Mouse (Mus musculus): Measurements from ENCODE around the gene Pde7b. TPM values are rescaled to one million over a fixed set of nuclear protein-coding genes. Genes with fewer than 3 reads are reported as not detected.

Gene Pde7b
- polyA plus RNA-seq, 1 experiment from 2014 or later: 2.3 TPM

DNA sequence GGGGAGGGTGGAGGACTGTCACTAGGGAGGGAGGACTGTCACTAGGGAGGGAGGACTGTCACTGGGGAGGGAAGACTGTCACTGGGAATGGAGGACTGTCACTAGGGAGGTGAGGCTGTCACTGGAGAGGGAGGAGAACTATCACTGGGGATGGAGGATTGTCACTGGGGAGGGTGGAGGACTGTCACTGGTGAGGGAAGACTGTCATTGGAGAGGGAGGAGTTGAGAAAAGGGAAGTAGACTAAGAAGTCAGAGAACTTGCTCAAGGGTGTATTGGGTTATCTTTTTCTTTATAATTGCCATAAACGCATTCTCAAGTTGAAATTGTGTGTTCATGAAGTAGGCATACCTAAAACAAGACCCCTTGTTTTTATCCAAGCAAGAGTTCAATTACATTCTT is 150.5 kb downstream of the Pde7b start:
- Histone ChIP-seq H3K4me2 (replicated peaks; ENCODE audit: low read depth) (no peak overlapping the region), H3K27me3 (ENCODE audit: control insufficient read depth, insufficient read depth, low read length) (no peaks in the 10 kb centered on the region)

DNA sequence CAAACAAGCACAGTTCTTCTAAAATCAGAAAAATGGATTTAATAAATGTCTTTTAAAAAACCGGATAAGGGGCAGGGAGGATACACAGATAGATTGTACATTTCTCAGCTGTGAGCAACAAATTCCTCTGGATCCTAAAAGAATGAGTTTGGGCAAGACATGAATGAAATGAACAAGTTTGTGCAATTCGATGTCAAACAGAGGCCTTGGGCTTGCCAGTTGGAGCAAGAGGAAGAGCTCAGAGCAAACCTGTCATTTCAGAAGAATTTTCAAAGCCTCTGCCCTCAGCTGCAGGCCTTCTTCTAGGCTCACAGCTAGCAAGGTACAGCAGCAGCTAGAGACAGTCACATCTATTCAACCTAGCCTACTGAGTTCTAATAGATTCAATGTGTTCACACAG is 153.4 kb downstream of the Pde7b start:
- Histone ChIP-seq H3K9ac (ENCODE audit: low read length) (no peak overlapping the region), H3K4me3 (ENCODE audit: low read depth, low read length) (no peak overlapping the region), H3K9me3 (ENCODE audit: control insufficient read depth, low read length) (no peaks in the 10 kb centered on the region), H3K4me2 (replicated peaks; ENCODE audit: low read depth) (no peak overlapping the region), H3K27me3 (ENCODE audit: control insufficient read depth, insufficient read depth, low read length) (no peaks in the 10 kb centered on the region), H3K4me1 (replicated peaks; ENCODE audit: control insufficient read depth, insufficient read depth) (no peaks in the 10 kb centered on the region), H3K27ac (replicated peaks) (no peak overlapping the region), H3K36me3 (ENCODE audit: control insufficient read depth, insufficient read depth, low read length) (no peaks in the 10 kb centered on the region)
- no peak for ATAC-seq (ENCODE audit: low FRiP score, low TSS enrichment)
- TF ChIP-seq EP300 (optimal IDR thresholded peaks at IDR 0.05) (no peak), CTCF (IDR thresholded peaks at IDR 0.05; ENCODE audit: low read depth) (no peak)
- no peak for DNase-seq (ENCODE audit: low spot score)
- WGBS: 53% methylated on average over 2 of the region's 2 CpGs

More for the DNA sequence above, 150.5 kb downstream of the Pde7b start:
- 87% methylated on average over 1 of the region's 1 CpGs for whole genome bisulfite sequencing
- H3K4me1 ChIP-seq (replicated peaks; ENCODE audit: control insufficient read depth, insufficient read depth): no peaks in the 10 kb centered on the region
- TF ChIP-seq EP300 (optimal IDR thresholded peaks at IDR 0.05): no peak
- TF ChIP-seq CTCF (IDR thresholded peaks at IDR 0.05; ENCODE audit: low read depth): no peak
- no peak overlapping the region for H3K27ac ChIP-seq (replicated peaks)
- H3K9me3 ChIP-seq (ENCODE audit: control insufficient read depth, low read length): no peaks in the 10 kb centered on the region
- ATAC-seq (ENCODE audit: low FRiP score, low TSS enrichment): no peak
- no peak overlapping the region for H3K4me3 ChIP-seq (ENCODE audit: low read depth, low read length)
- H3K36me3 ChIP-seq (ENCODE audit: control insufficient read depth, insufficient read depth, low read length): no peaks in the 10 kb centered on the region
- H3K9ac ChIP-seq (ENCODE audit: low read length): no peak overlapping the region
- no peak for DNase-seq (ENCODE audit: low spot score)

DNA sequence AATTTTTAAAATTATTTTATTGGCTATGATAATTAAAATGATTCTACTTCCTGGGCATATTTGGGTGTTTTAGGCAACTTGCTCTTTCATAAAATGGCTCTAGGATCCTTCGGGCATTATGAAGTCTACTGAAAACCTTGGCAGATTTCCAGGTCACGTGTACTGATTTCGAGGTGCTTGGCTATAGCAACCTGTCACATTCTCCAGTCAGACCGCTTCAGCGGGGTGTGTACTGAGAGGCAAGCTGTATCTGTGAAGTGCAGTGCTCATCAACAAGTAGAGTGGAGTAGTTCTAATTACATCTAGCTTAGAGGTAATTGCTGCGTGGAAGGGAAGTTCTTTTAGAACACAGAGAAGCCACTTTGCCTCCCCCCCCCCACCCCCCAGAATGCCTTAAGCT is 156.2 kb downstream of the Pde7b start:
- Histone ChIP-seq H3K4me3 (ENCODE audit: low read depth, low read length) (no peak overlapping the region), H3K4me1 (replicated peaks; ENCODE audit: control insufficient read depth, insufficient read depth) (no peaks in the 10 kb centered on the region), H3K27me3 (ENCODE audit: control insufficient read depth, insufficient read depth, low read length) (no peaks in the 10 kb centered on the region), H3K36me3 (ENCODE audit: control insufficient read depth, insufficient read depth, low read length) (no peaks in the 10 kb centered on the region), H3K4me2 (replicated peaks; ENCODE audit: low read depth) (no peak overlapping the region), H3K9me3 (ENCODE audit: control insufficient read depth, low read length) (no peaks in the 10 kb centered on the region), H3K27ac (replicated peaks) (no peak overlapping the region), H3K9ac (ENCODE audit: low read length) (no peak overlapping the region)
- TF ChIP-seq EP300 (optimal IDR thresholded peaks at IDR 0.05) (no peak), CTCF (IDR thresholded peaks at IDR 0.05; ENCODE audit: low read depth) (no peak)
- ATAC-seq (ENCODE audit: low FRiP score, low TSS enrichment) (no peak), DNase-seq (ENCODE audit: low spot score) (no peak)
- 54% methylated on average over 6 of the region's 6 CpGs for WGBS

DNA sequence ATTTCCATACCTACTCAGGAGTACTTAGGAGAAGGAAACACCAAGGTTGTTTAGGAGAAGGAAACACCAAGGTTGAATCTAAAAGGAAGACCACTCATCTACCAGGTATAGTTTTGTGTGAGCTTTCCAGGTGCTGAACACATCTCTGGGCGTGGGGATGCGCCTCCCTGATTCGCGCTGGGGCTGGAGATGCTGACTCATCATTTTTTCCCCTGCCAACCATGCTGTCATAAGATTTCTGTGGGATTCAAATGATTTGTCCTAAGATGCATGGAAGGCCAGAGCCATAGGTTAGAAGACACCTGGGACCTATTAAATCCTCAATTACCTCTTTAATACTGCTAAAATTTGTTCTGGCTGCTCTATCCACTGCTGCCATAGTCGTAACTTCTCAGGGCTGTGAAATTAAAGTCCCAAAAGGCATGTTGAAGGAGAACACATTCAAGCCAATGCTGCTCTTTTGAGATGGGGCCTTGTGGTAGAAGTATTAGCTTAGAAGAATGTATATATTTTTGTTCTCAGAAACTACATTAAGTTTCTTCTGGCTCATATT is 157.1 kb downstream of the Pde7b start:
- Histone ChIP-seq H3K36me3 (ENCODE audit: control insufficient read depth, insufficient read depth, low read length) (no peaks in the 10 kb centered on the region), H3K4me2 (replicated peaks; ENCODE audit: low read depth) (no peak overlapping the region), H3K9me3 (ENCODE audit: control insufficient read depth, low read length) (no peaks in the 10 kb centered on the region), H3K4me1 (replicated peaks; ENCODE audit: control insufficient read depth, insufficient read depth) (no peaks in the 10 kb centered on the region), H3K9ac (ENCODE audit: low read length) (no peak overlapping the region), H3K4me3 (ENCODE audit: low read depth, low read length) (no peak overlapping the region), H3K27ac (replicated peaks) (no peak overlapping the region), H3K27me3 (ENCODE audit: control insufficient read depth, insufficient read depth, low read length) (no peaks in the 10 kb centered on the region)
- TF ChIP-seq CTCF (IDR thresholded peaks at IDR 0.05; ENCODE audit: low read depth) (no peak), EP300 (optimal IDR thresholded peaks at IDR 0.05) (no peak)
- WGBS: 91% methylated on average over 5 of the region's 5 CpGs
- DNase-seq (ENCODE audit: low spot score): no peak
- no peak for ATAC-seq (ENCODE audit: low FRiP score, low TSS enrichment)

DNA sequence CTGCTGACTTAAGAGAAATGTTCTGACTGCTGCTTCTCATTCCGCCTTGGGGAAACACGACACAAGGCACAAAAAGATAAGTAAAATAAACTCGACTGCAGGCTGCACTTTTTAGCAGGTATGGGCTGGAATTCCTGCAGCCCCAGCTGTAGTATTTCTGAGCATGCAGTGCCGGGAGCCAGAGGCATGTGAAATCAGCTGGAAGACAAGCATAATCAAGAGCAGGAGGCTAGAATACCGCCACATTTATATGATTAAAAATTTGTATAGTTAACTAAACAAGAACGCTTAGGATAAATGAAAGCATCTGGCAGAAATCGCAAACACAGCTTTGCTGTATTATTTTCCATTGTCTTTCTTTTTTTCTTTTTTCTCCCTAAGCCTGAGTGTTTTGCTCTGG is 168.4 kb downstream of the Pde7b start:
- 26% methylated on average over 7 of the region's 7 CpGs for WGBS
- no peak overlapping the region for H3K9ac ChIP-seq (ENCODE audit: low read length)
- DNase-seq (ENCODE audit: low spot score): no peak

DNA sequence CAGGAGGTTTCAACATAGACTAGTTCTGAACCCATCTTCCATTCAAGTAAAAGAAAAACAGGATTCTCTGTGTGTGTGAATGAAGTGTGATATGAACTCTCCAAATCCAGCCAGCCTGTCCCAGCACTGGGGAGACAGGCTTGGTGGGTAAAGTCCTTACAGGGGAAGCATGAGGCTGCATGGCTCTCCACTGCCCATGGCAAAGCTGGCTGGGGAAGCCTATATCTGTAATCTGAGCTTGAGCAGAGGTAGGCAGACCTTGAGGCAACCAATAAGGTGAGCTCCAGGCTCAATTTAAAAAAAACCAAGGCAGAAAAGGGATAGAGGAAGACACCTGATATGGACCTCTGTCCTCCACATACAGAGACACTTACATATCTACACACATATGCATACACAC is 173.5 kb downstream of the Pde7b start:
- Histone ChIP-seq H3K27me3 (ENCODE audit: control insufficient read depth, insufficient read depth, low read length) (no peaks in the 10 kb centered on the region), H3K9me3 (ENCODE audit: control insufficient read depth, low read length) (no peaks in the 10 kb centered on the region), H3K9ac (ENCODE audit: low read length) (no peak overlapping the region), H3K4me3 (ENCODE audit: low read depth, low read length) (no peak overlapping the region), H3K4me2 (replicated peaks; ENCODE audit: low read depth) (no peak overlapping the region), H3K27ac (replicated peaks) (no peak overlapping the region), H3K36me3 (ENCODE audit: control insufficient read depth, insufficient read depth, low read length) (no peaks in the 10 kb centered on the region), H3K4me1 (replicated peaks; ENCODE audit: control insufficient read depth, insufficient read depth) (no peaks in the 10 kb centered on the region; the same call in none of the 2 replicates)
- ATAC-seq (ENCODE audit: low FRiP score, low TSS enrichment): no peak
- no peak for DNase-seq (ENCODE audit: low spot score)
- no peak for TF ChIP-seq EP300 (optimal IDR thresholded peaks at IDR 0.05)
- no peak for TF ChIP-seq CTCF (IDR thresholded peaks at IDR 0.05; ENCODE audit: low read depth)

More for the DNA sequence above, 168.4 kb downstream of the Pde7b start:
- Histone ChIP-seq H3K36me3 (ENCODE audit: control insufficient read depth, insufficient read depth, low read length) (no peaks in the 10 kb centered on the region), H3K9me3 (ENCODE audit: control insufficient read depth, low read length) (no peaks in the 10 kb centered on the region), H3K4me1 (replicated peaks; ENCODE audit: control insufficient read depth, insufficient read depth) (no peaks in the 10 kb centered on the region), H3K4me2 (replicated peaks; ENCODE audit: low read depth) (no peak overlapping the region), H3K27me3 (ENCODE audit: control insufficient read depth, insufficient read depth, low read length) (no peaks in the 10 kb centered on the region), H3K4me3 (ENCODE audit: low read depth, low read length) (no peak overlapping the region), H3K27ac (replicated peaks) (no peak overlapping the region)
- TF ChIP-seq EP300 (optimal IDR thresholded peaks at IDR 0.05) (no peak), CTCF (IDR thresholded peaks at IDR 0.05; ENCODE audit: low read depth) (no peak)
- no peak for ATAC-seq (ENCODE audit: low FRiP score, low TSS enrichment)
